Comparison of ENCODE assay signal across 12 mouse cellular contexts in genomic region chr7:78385971-78386370, GRCm38 (mm10).
A peak's percentile ranks its signal among the peaks of the same experiment; 100 is the strongest.
DNase-seq lines count a peak whose midpoint lies in the region; ATAC-seq and TF ChIP-seq lines count a peak whose summit lies in the region.
"Had no signal": no experiment of that assay in that cellular context is flagged by ENCODE, and none has a peak within 500 bp of the region (broad histone marks: within the 10 kb centered on the region; RNA-seq: fewer than 3 reads in every experiment).

No protein-coding gene starts in this region.

- H3K9ac ChIP-seq in kidney, postnatal 0 days (ENCODE audit: low read depth, low read length) = no peak overlapping the region
- H3K9ac ChIP-seq: liver, embryonic 15.5 days; stomach, embryonic 15.5 days had no signal

- no peaks in the 10 kb centered on the region for H3K36me3 ChIP-seq in kidney, postnatal 0 days (ENCODE audit: insufficient read depth, low read length)
- H3K36me3 ChIP-seq: liver, embryonic 15.5 days; stomach, embryonic 15.5 days had no signal

- DNase-seq in kidney, postnatal 0 days (ENCODE audit: low spot score) = peak; percentile 29
- DNase-seq in kidney, adult 18-20 months = no peak
- peak; percentile 83 for DNase-seq in cerebellum, adult 11 months
- peak; percentile 79 to 89 for DNase-seq in cerebellum, postnatal 10 days
- DNase-seq in layer of hippocampus, postnatal 10 days (ENCODE audit: low spot score in 2 of 2) = peak; percentile 35 to 65
- no peak for DNase-seq in liver
- DNase-seq: adrenal gland, adult 2 months; kidney, adult 8-10 months had no signal

- H3K4me3 ChIP-seq in kidney, postnatal 0 days (replicated peaks; ENCODE audit: low read depth, low read length) = no peak overlapping the region
- H3K4me3 ChIP-seq: liver, embryonic 15.5 days; stomach, embryonic 15.5 days had no signal

- H3K4me1 ChIP-seq in kidney, postnatal 0 days (replicated peaks; ENCODE audit: insufficient read depth, low read length) = no peaks in the 10 kb centered on the region
- H3K4me1 ChIP-seq: liver, embryonic 15.5 days; stomach, embryonic 15.5 days had no signal

- no peak for ATAC-seq in kidney, postnatal 0 days (replicated peaks; ENCODE audit: low FRiP score, low read depth)
- no peak for ATAC-seq in inflammation-experienced regulatory T-cells, adult 6 months

- no peaks in the 10 kb centered on the region for H3K9me3 ChIP-seq in kidney, postnatal 0 days (replicated peaks; ENCODE audit: low read length)
- H3K9me3 ChIP-seq: liver, embryonic 15.5 days; stomach, embryonic 15.5 days had no signal

- no peak for TF ChIP-seq CTCF in kidney, postnatal 0 days (IDR thresholded peaks at IDR 0.05; ENCODE audit: low read depth)

- no peak overlapping the region for H3K27ac ChIP-seq in kidney, postnatal 0 days
- H3K27ac ChIP-seq: liver, embryonic 15.5 days; stomach, embryonic 15.5 days had no signal

- H3K27me3 ChIP-seq in kidney, postnatal 0 days (ENCODE audit: insufficient read depth, low read length) = no peaks in the 10 kb centered on the region
- H3K27me3 ChIP-seq: CH12.LX; liver, embryonic 15.5 days; stomach, embryonic 15.5 days had no signal

- no peak overlapping the region for H3K4me2 ChIP-seq in kidney, postnatal 0 days (ENCODE audit: low read length)
- H3K4me2 ChIP-seq: liver, embryonic 15.5 days; stomach, embryonic 15.5 days had no signal

- 50% methylated on average over 1 of the region's 1 CpGs for WGBS in kidney, postnatal 0 days

Comparison
In these comparisons a context has a peak if more than half of its experiments do, and no peak if none do; other contexts are left out.
1. DNase-seq: peak in kidney, postnatal 0 days (single experiment), cerebellum, adult 11 months (single experiment), cerebellum, postnatal 10 days (2 of 2) and layer of hippocampus, postnatal 10 days (2 of 2); none in kidney, adult 18-20 months (single experiment) and liver (single experiment).